Mouse (Mus musculus): ENCODE measurements around the gene Syne1. TPM values are rescaled to one million over a fixed set of nuclear protein-coding genes. Genes with fewer than 3 reads are reported as not detected.

Gene Syne1
- polyA plus RNA-seq, 1 experiment, result 19.0 TPM

- H3K4me2 ChIP-seq (ENCODE audit: low read depth), result no peak overlapping the region
- no peaks in the 10 kb centered on the region for H3K27me3 ChIP-seq (ENCODE audit: control insufficient read depth, insufficient read depth, insufficient read length)
- H3ac ChIP-seq (ENCODE audit: control insufficient read depth, insufficient read length), result no peak overlapping the region
- TF ChIP-seq USF1 (IDR thresholded peaks at IDR 0.05; ENCODE audit: low read depth) (no peak), POLR2AphosphoS2 (IDR thresholded peaks at IDR 0.05; ENCODE audit: insufficient read length, low read depth) (no peak), REST (IDR thresholded peaks at IDR 0.05; ENCODE audit: insufficient read depth, insufficient read length) (no peak), MYOG (IDR thresholded peaks at IDR 0.05; ENCODE audit: control insufficient read depth in 1 of 3, insufficient read depth in 1 of 3, insufficient read length in 2 of 3, low read depth in 2 of 3) (no peak), CEBPB (IDR thresholded peaks at IDR 0.05; ENCODE audit: insufficient read depth, poor library complexity, severe bottlenecking) (no peak), TCF12 (IDR thresholded peaks at IDR 0.05; ENCODE audit: insufficient read depth, poor library complexity, severe bottlenecking) (no peak), SRF (IDR thresholded peaks at IDR 0.05; ENCODE audit: control insufficient read depth, insufficient read length, low read depth) (no peak), POLR2A (IDR thresholded peaks at IDR 0.05; ENCODE audit: insufficient read length, low read depth) (no peak), TCF3 (IDR thresholded peaks at IDR 0.05; ENCODE audit: insufficient read length, low read depth) (no peak), MAX (IDR thresholded peaks at IDR 0.05; ENCODE audit: low read depth) (no peak), E2F4 (IDR thresholded peaks at IDR 0.05; ENCODE audit: insufficient read depth) (no peak), MYOD1 (IDR thresholded peaks at IDR 0.05; ENCODE audit: control insufficient read depth in 1 of 3, insufficient read length in 2 of 3, low read depth in 2 of 3) (no peak)
- no peak overlapping the region for H3K4me3 ChIP-seq
- H3K36me3 ChIP-seq (ENCODE audit: control insufficient read depth, insufficient read depth), result peaks cover 43% of the 10 kb centered on the region
- no peaks in the 10 kb centered on the region for H3K79me2 ChIP-seq (ENCODE audit: control insufficient read depth, insufficient read depth)
Measured at GRCm38 (mm10) chr10:5170425-5170824, 380.9 kb downstream of the Syne1 start.

DNA sequence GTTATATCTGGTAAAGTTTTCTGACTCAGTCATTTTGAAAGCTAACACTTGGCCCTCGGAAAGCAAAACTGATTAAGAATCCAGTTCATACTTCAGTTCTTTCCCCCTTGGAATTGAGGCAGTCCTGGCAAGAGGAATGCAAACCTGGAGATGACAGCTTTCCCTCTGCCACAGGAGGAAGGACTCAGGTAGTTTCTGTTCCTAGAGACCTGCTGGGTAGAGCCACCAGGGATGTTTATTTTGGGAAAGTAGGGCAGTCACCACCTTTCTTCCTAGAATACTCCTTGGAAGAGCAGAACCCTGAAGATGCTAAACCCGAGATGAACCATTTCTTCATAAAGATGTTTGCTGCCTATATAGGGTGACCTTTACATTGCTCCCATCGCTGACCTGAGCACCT lies 383.8 kb downstream of the Syne1 start:
- Histone ChIP-seq H3K36me3 (ENCODE audit: control insufficient read depth, insufficient read depth) (peaks cover 41% of the 10 kb centered on the region), H3ac (ENCODE audit: control insufficient read depth, insufficient read length) (no peak overlapping the region), H3K27me3 (ENCODE audit: control insufficient read depth, insufficient read depth, insufficient read length) (no peaks in the 10 kb centered on the region), H3K4me3 (no peak overlapping the region), H3K79me2 (ENCODE audit: control insufficient read depth, insufficient read depth) (no peaks in the 10 kb centered on the region), H3K4me2 (ENCODE audit: low read depth) (no peak overlapping the region)
- no peak for TF ChIP-seq MYOD1 (IDR thresholded peaks at IDR 0.05; ENCODE audit: control insufficient read depth in 1 of 3, insufficient read length in 2 of 3, low read depth in 2 of 3)
- no peak for TF ChIP-seq USF1 (IDR thresholded peaks at IDR 0.05; ENCODE audit: low read depth)
- TF ChIP-seq REST (IDR thresholded peaks at IDR 0.05; ENCODE audit: insufficient read depth, insufficient read length), result no peak
- TF ChIP-seq MAX (IDR thresholded peaks at IDR 0.05; ENCODE audit: low read depth), result no peak
- TF ChIP-seq MYOG (IDR thresholded peaks at IDR 0.05; ENCODE audit: control insufficient read depth in 1 of 3, insufficient read depth in 1 of 3, insufficient read length in 2 of 3, low read depth in 2 of 3), result no peak

DNA sequence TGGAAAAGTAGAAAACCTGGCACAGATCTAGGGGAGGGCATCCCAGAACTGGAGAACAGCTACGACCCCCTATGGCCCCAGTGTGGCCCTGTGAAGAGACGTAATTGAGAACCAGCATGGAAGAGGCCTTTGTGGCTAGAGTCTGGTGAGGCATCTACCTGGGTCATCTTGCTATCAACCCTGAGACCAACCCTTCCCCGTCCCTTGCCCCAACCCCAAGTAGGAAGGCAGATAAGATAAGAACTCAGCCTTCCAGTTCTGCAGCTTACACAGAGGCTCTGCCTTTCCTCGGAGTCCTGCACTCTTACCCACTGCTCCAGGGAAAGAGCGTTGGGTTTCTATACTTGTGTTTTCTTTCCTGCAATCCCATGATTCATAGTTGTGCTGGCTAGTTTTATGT lies 385.8 kb downstream of the Syne1 start:
- Histone ChIP-seq H3ac (ENCODE audit: control insufficient read depth, insufficient read length) (no peak overlapping the region), H3K4me2 (ENCODE audit: low read depth) (no peak overlapping the region), H3K36me3 (ENCODE audit: control insufficient read depth, insufficient read depth) (peaks cover 29% of the 10 kb centered on the region), H3K4me3 (no peak overlapping the region), H3K27me3 (ENCODE audit: control insufficient read depth, insufficient read depth, insufficient read length) (no peaks in the 10 kb centered on the region), H3K79me2 (ENCODE audit: control insufficient read depth, insufficient read depth) (no peaks in the 10 kb centered on the region)
- TF ChIP-seq POLR2AphosphoS2 (IDR thresholded peaks at IDR 0.05; ENCODE audit: insufficient read length, low read depth), result no peak
- no peak for TF ChIP-seq USF1 (IDR thresholded peaks at IDR 0.05; ENCODE audit: low read depth)

DNA sequence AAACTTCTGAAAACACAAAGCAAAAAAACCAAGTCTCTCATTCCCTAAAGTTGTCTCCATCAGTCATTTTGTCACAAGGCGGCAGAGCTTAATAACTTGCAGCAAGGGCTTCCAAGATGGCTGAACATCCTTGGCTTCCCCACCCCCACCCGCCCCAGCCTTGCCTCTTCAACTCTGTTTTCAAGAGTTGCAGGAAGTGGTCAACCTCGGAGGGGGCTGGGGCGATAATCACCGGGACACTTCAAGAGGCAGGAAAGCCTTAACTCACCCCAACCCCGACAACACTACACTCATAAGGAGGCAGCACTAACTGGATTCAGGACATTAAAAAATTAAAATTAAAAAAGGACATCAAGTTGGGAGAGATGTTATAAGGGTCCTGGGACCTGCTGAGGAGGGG lies 387.5 kb downstream of the Syne1 start:
- H3K79me2 ChIP-seq (ENCODE audit: control insufficient read depth, insufficient read depth), result no peaks in the 10 kb centered on the region
- no peaks in the 10 kb centered on the region for H3K27me3 ChIP-seq (ENCODE audit: control insufficient read depth, insufficient read depth, insufficient read length)
- no peak overlapping the region for H3K4me2 ChIP-seq (ENCODE audit: low read depth)
- no peak overlapping the region for H3ac ChIP-seq (ENCODE audit: control insufficient read depth, insufficient read length)
- H3K4me3 ChIP-seq, result no peak overlapping the region
- TF ChIP-seq REST (IDR thresholded peaks at IDR 0.05; ENCODE audit: insufficient read depth, insufficient read length) (no peak), MAX (IDR thresholded peaks at IDR 0.05; ENCODE audit: low read depth) (no peak), CEBPB (IDR thresholded peaks at IDR 0.05; ENCODE audit: insufficient read depth, poor library complexity, severe bottlenecking) (no peak), MYOD1 (IDR thresholded peaks at IDR 0.05; ENCODE audit: control insufficient read depth in 1 of 3, insufficient read length in 2 of 3, low read depth in 2 of 3) (no peak), TCF3 (IDR thresholded peaks at IDR 0.05; ENCODE audit: insufficient read length, low read depth) (no peak), POLR2A (IDR thresholded peaks at IDR 0.05; ENCODE audit: insufficient read length, low read depth) (no peak), USF1 (IDR thresholded peaks at IDR 0.05; ENCODE audit: low read depth) (no peak), POLR2AphosphoS2 (IDR thresholded peaks at IDR 0.05; ENCODE audit: insufficient read length, low read depth) (no peak), SRF (IDR thresholded peaks at IDR 0.05; ENCODE audit: control insufficient read depth, insufficient read length, low read depth) (no peak), TCF12 (IDR thresholded peaks at IDR 0.05; ENCODE audit: insufficient read depth, poor library complexity, severe bottlenecking) (no peak), MYOG (IDR thresholded peaks at IDR 0.05; ENCODE audit: control insufficient read depth in 1 of 3, insufficient read depth in 1 of 3, insufficient read length in 2 of 3, low read depth in 2 of 3) (no peak), E2F4 (IDR thresholded peaks at IDR 0.05; ENCODE audit: insufficient read depth) (no peak)
- peaks cover 29% of the 10 kb centered on the region for H3K36me3 ChIP-seq (ENCODE audit: control insufficient read depth, insufficient read depth)

- Histone ChIP-seq H3K4me3 (no peak overlapping the region), H3K79me2 (ENCODE audit: control insufficient read depth, insufficient read depth) (no peaks in the 10 kb centered on the region), H3K4me2 (ENCODE audit: low read depth) (no peak overlapping the region), H3ac (ENCODE audit: control insufficient read depth, insufficient read length) (no peak overlapping the region), H3K27me3 (ENCODE audit: control insufficient read depth, insufficient read depth, insufficient read length) (no peaks in the 10 kb centered on the region), H3K36me3 (ENCODE audit: control insufficient read depth, insufficient read depth) (peaks cover 25% of the 10 kb centered on the region)
- no peak for TF ChIP-seq TCF12 (IDR thresholded peaks at IDR 0.05; ENCODE audit: insufficient read depth, poor library complexity, severe bottlenecking)
Measured at GRCm38 (mm10) chr10:5163286-5163685, 388.0 kb downstream of the Syne1 start.

Measured in myocyte (in vitro differentiated cells).